Comparison of ENCODE assay signal across 20 mouse cellular contexts in genomic region chr10:118172416-118172815, GRCm38 (mm10). TPM values are rescaled to one million over a fixed set of nuclear protein-coding genes. Genes with fewer than 3 reads are reported as not detected.
DNase-seq lines count a peak whose midpoint lies in the region; ATAC-seq and TF ChIP-seq lines count a peak whose summit lies in the region.
"Had no signal": no experiment of that assay in that cellular context is flagged by ENCODE, and none has a peak within 500 bp of the region (broad histone marks: within the 10 kb centered on the region; RNA-seq: fewer than 3 reads in every experiment).

No protein-coding gene starts in this region.

- no peak for DNase-seq in frontal cortex, postnatal 36 days (ENCODE audit: low spot score in 2 of 2)
- DNase-seq in CH12.LX (ENCODE audit: extremely low read depth): peak; percentile 11
- no peak for DNase-seq in retina, postnatal 1 day
- DNase-seq in kidney, adult 8-10 months: no peak
- no peak for DNase-seq in natural killer cell, adult 2 months (ENCODE audit: low spot score in 2 of 2)
- DNase-seq: cerebellum, adult 18-20 months; gastrocnemius, postnatal 25 days; heart, postnatal 36 days had no signal

- dilution Hi-C loops in CH12.LX (cut with MboI; ENCODE audit: extremely low pct_ligation_motif_present, extremely low pct_unique_long_range_greater_than_20kb, low sequenced_read_pairs): no loop called here

- no peak for TF ChIP-seq CTCF in CH12.LX (conservative IDR thresholded peaks at IDR 0.05 in 1 of 2, IDR thresholded peaks at IDR 0.05 in 1 of 2; ENCODE audit: low read depth in 2 of 2, low read length in 2 of 2)

- no peak for TF ChIP-seq POLR2A in CH12.LX (IDR thresholded peaks at IDR 0.05; ENCODE audit: low read depth, low read length)

- H3K9ac ChIP-seq in CH12.LX (ENCODE audit: insufficient read depth, low read depth): no peak overlapping the region
- H3K9ac ChIP-seq: heart, embryonic 12.5 days; limb, embryonic 12.5 days; liver, embryonic 14.5 days had no signal

- H3K4me3 ChIP-seq in CH12.LX (replicated peaks in 1 of 3; ENCODE audit: low read depth in 2 of 3, low read length in 2 of 3, poor library complexity in 1 of 3): no peak overlapping the region
- H3K4me3 ChIP-seq: heart, embryonic 12.5 days; limb, embryonic 12.5 days; midbrain, embryonic 10.5 days had no signal

- in situ Hi-C loops in CH12.LX (cut with MboI; ENCODE audit: low pct_ligation_motif_present, low pct_unique_long_range_greater_than_20kb, low sequenced_read_pairs): loop anchor here (25.0 kb wide), 2 partner anchors 190 to 365 kb away; partner anchors contain the start of gene Gm9049

- no peak for TF ChIP-seq RAD21 in CH12.LX (IDR thresholded peaks at IDR 0.05; ENCODE audit: low read depth, low read length)

- H3K27me3 ChIP-seq in CH12.LX (replicated peaks): no peaks in the 10 kb centered on the region
- H3K27me3 ChIP-seq: heart, embryonic 12.5 days; limb, embryonic 12.5 days had no signal

- peak; percentile 64 for ATAC-seq in frontal cortex, adult (ENCODE audit: low TSS enrichment)
- peak; percentile 66 for ATAC-seq in common myeloid progenitor, adult 5-6 weeks (replicated peaks; ENCODE audit: low read depth, poor library complexity, severe bottlenecking)
- ATAC-seq in megakaryocyte, adult 5-6 weeks (ENCODE audit: poor library complexity, severe bottlenecking): peak; percentile 57
- ATAC-seq: hindbrain, postnatal 0 days; lung, postnatal 0 days had no signal

- no peak for TF ChIP-seq EP300 in CH12.LX (IDR thresholded peaks at IDR 0.05; ENCODE audit: low read length)

- H3K79me2 ChIP-seq in CH12.LX (replicated peaks; ENCODE audit: control insufficient read depth, extremely low read depth, insufficient read depth, poor library complexity, severe bottlenecking): no peaks in the 10 kb centered on the region

- H3K4me1 ChIP-seq in CH12.LX (ENCODE audit: control insufficient read depth in 1 of 2, insufficient read depth in 2 of 2): peaks cover 0 to 5% of the 10 kb centered on the region in 2 experiments; a peak in 1 of 4 replicates
- H3K4me1 ChIP-seq: heart, embryonic 12.5 days; limb, embryonic 12.5 days; midbrain, embryonic 10.5 days had no signal

- no peaks in the 10 kb centered on the region for H3K9me3 ChIP-seq in CH12.LX (replicated peaks; ENCODE audit: low read length)
- H3K9me3 ChIP-seq: heart, embryonic 12.5 days; limb, embryonic 12.5 days; midbrain, embryonic 10.5 days had no signal

- peaks cover 0 to 7% of the 10 kb centered on the region in 2 experiments for H3K36me3 ChIP-seq in CH12.LX (replicated peaks in 1 of 2; ENCODE audit: control insufficient read depth in 1 of 2, insufficient read depth in 1 of 2, low read length in 1 of 2)

- H3K4me2 ChIP-seq in CH12.LX (ENCODE audit: insufficient read depth, low read depth, poor library complexity, severe bottlenecking): peak overlapping the region; percentile 41; the same call in 1 of the 2 replicates
- H3K4me2 ChIP-seq: heart, embryonic 12.5 days; limb, embryonic 12.5 days had no signal

- H3K27ac ChIP-seq in CH12.LX (ENCODE audit: insufficient read depth, low read depth): no peak overlapping the region
- H3K27ac ChIP-seq: hindbrain, postnatal 0 days; limb, embryonic 12.5 days; liver, embryonic 14.5 days; midbrain, embryonic 10.5 days had no signal

TF ChIP-seq in CH12.LX, 34 proteins besides CTCF, POLR2A, EP300 and RAD21:
- TF ChIP-seq ZNF384 (IDR thresholded peaks at IDR 0.05; ENCODE audit: low read depth, low read length) (peak; percentile 31; the same call in 1 of the 2 replicates), TCF12 (IDR thresholded peaks at IDR 0.05; ENCODE audit: low read depth, low read length) (no peak)

RNA-seq across cellular contexts. Expression of gene Mdm1, which starts 30.8 kb away (rescaled TPM):
- total RNA-seq in CH12.LX (2012; rRNA removed) (6.8 and 7.7 TPM in 2 replicates), CH12.LX (2014; rRNA removed) (10.4 and 12.6 TPM in 2 replicates)
- 9.7 and 10.8 TPM in 2 replicates for polyA plus RNA-seq in CH12.LX (2012; ENCODE audit: insufficient read length, low read depth)
- 38.3 and 68.5 TPM in 2 replicates for total RNA-seq in common myeloid progenitor, adult 5-6 weeks (2017)
- total RNA-seq in megakaryocyte, adult 5-6 weeks (2015): 14.9 and 16.4 TPM in 2 replicates
- 21.1 and 49.6 TPM in 2 replicates for total RNA-seq in megakaryocyte, adult 5-6 weeks (2017)

RNA-seq across cellular contexts. Expression of gene Il22, which starts 32.3 kb away (rescaled TPM):
- total RNA-seq in CH12.LX (2012; rRNA removed) (not detected in 2 replicates), CH12.LX (2014; rRNA removed) (not detected in 2 replicates)
- not detected in 2 replicates for polyA plus RNA-seq in CH12.LX (2012; ENCODE audit: insufficient read length, low read depth)
- total RNA-seq in common myeloid progenitor, adult 5-6 weeks (2017): not detected in 2 replicates
- total RNA-seq in megakaryocyte, adult 5-6 weeks (2015): not detected in 2 replicates
- total RNA-seq in megakaryocyte, adult 5-6 weeks (2017): not detected in 2 replicates
- total RNA-seq: gastrocnemius, postnatal 25 days; heart, postnatal 36 days; hindbrain, postnatal 0 days; layer of hippocampus, adult 8-10 months; MEL had no signal
- polyA plus RNA-seq: heart, embryonic 12.5 days; kidney, embryonic 14.5 days; limb, embryonic 12.5 days; liver, embryonic 14.5 days; lung, postnatal 0 days had no signal
